In genomic region chr5:93296341-93296746, GRCm38 (mm10) we compare ENCODE assay signal across 9 mouse cellular contexts. TPM values are rescaled to one million over a fixed set of nuclear protein-coding genes. Genes with fewer than 3 reads are reported as not detected.
A peak's percentile ranks its signal among the peaks of the same experiment; 100 is the strongest.
DNase-seq lines count a peak whose midpoint lies in the region; ATAC-seq and TF ChIP-seq lines count a peak whose summit lies in the region.
"Had no signal": no experiment of that assay in that cellular context is flagged by ENCODE, and none has a peak within 500 bp of the region (broad histone marks: within the 10 kb centered on the region; RNA-seq: fewer than 3 reads in every experiment).

No protein-coding gene starts in this region.

- H3K27me3 ChIP-seq in Patski: no peaks in the 10 kb centered on the region
- H3K27me3 ChIP-seq: limb, embryonic 13.5 days had no signal

- peak; percentile 56 for DNase-seq in kidney, adult 11 months
- DNase-seq in kidney, postnatal 10 days: no peak
- peak; percentile 20 for DNase-seq in Patski (ENCODE audit: low read depth, low spot score)
- DNase-seq in fibroblast of lung, adult 2 months (ENCODE audit: low read depth): peak; percentile 30
- DNase-seq in lung, postnatal 25 days (ENCODE audit: low spot score): peak; percentile 37
- DNase-seq in cerebellum, postnatal 4 days (ENCODE audit: low spot score in 2 of 2): no peak
- DNase-seq in thymus, postnatal 10 days (ENCODE audit: low spot score in 2 of 2): no peak
- DNase-seq: thymus, postnatal 25 days had no signal

- in situ Hi-C loops in Patski (cut with MboI; ENCODE audit: low pct_unique_long_range_greater_than_20kb): no loop called here

- TF ChIP-seq CTCF in Patski (IDR thresholded peaks at IDR 0.05): no peak

- CTCF ChIA-PET in Patski (lab: Charles Lee): interaction anchor here (0.8 to 1.5 kb wide), 3 partner anchors 12 to 32 kb away, joined by 3 to 5 read pairs (median 4); no protein-coding TSS in a partner anchor

- ATAC-seq in Patski: peak; percentile 66

- POLR2A ChIA-PET in Patski (lab: Charles Lee): interaction anchor here (1.1 kb wide), 1 partner anchor 28 kb away, joined by 3 read pairs; no protein-coding TSS in a partner anchor

RNA-seq across cellular contexts. Expression of gene Ccng2, which starts 29.3 kb away (rescaled TPM):
- polyA plus RNA-seq in Patski (2021): 53.8 TPM

Comparison
In these comparisons a context has a peak if more than half of its experiments do, and no peak if none do; other contexts are left out.
1. DNase-seq: peak in kidney, adult 11 months (single experiment), Patski (single experiment), fibroblast of lung, adult 2 months (single experiment) and lung, postnatal 25 days (single experiment); none in kidney, postnatal 10 days (single experiment), cerebellum, postnatal 4 days (0 of 2) and thymus, postnatal 10 days (0 of 2).